Mouse (Mus musculus) small intestine, adult 2 months (tissue): ENCODE measurements at regions not wholly inside any gene's neighbourhood (a gene's known extent, or its start where the extent isn't known, plus 50 kb on each side); places are given as distances from the start of the nearest gene placed in this dataset.

ENCODE experiments used
- CTCF ChIP-seq: fragments of 200-500 bp; IDR thresholded peaks from 2 replicates; pipeline ENCODE4 v1.5.1; 2012; ENCODE audit warnings: low read depth, mild to moderate bottlenecking, control low read depth, inconsistent platforms, low read length, moderate library complexity, mixed read lengths; ENCODE audit not compliant: insufficient replicate concordance, insufficient read length; ENCODE audit errors: extremely low read depth
- POLR2A ChIP-seq: fragments of 200-500 bp; IDR thresholded peaks from 2 replicates; pipeline ENCODE4 v1.6.1; 2012; ENCODE audit warnings: low read depth, mild to moderate bottlenecking, control low read depth, inconsistent platforms, low read length, moderate library complexity

DNA sequence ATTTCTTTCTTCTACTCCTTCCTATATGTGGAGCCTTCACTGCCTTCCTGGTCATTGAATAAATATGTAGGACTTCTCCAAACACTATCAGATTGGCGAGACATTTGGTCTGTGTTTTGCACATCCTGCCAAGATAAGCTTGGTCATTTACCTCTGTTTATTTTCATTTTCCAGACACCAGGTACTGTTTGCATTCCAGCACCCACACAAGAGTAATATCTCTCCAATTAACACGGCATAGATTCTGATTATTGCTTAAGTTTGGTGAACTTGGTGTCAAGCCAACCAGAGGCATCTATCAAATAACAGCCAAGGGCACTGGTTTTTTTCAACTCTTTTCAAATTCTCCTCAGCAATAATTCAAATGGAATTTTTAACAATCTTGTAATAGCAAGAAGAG is 229.4 kb upstream of the Mpdz start:
- TF ChIP-seq CTCF (no peak), POLR2A (no peak)
